Mouse (Mus musculus): ENCODE data around the gene Aldob. TPM values are rescaled to one million over a fixed set of nuclear protein-coding genes. Genes with fewer than 3 reads are reported as not detected.

The Aldob gene
- polyA plus RNA-seq (2012; ENCODE audit: insufficient read depth, insufficient read length, missing spikeins): 0.92 and 2.5 TPM in 2 replicates

GRCm38 (mm10) chr4:49549383-49549782 lies at the start of gene Aldob:
Aldob (minus strand) TSS chr4:49549546.
- no peak within 1 kb of the TSS for H3K27ac ChIP-seq (replicated peaks; ENCODE audit: low read depth, low read length)
- no peaks in the 10 kb centered on the region for H3K4me1 ChIP-seq (ENCODE audit: control insufficient read depth, insufficient read depth, insufficient read length, low read length)
- H3K4me3 ChIP-seq (ENCODE audit: insufficient read depth, low read depth, low read length): no peak within 1 kb of the TSS

GRCm38 (mm10) chr4:49597183-49598100 lies 48.1 kb upstream of the Aldob start, which contains the start of gene Tmem246:
Tmem246 (minus strand) TSS chr4:49597876.
- peak within 1 kb of the TSS; percentile 71 for H3K27ac ChIP-seq (replicated peaks; ENCODE audit: low read depth, low read length)
- peak within 1 kb of the TSS; percentile 96 for H3K4me3 ChIP-seq (ENCODE audit: insufficient read depth, low read depth, low read length)

GRCm38 (mm10) chr4:49596846-49597182 lies 47.5 kb upstream of the Aldob start:
- Histone ChIP-seq H3K27ac (replicated peaks; ENCODE audit: low read depth, low read length) (peak overlapping the region; percentile 71), H3K4me1 (ENCODE audit: control insufficient read depth, insufficient read depth, insufficient read length, low read length) (no peaks in the 10 kb centered on the region), H3K4me3 (ENCODE audit: insufficient read depth, low read depth, low read length) (peak overlapping the region; percentile 96)

More at GRCm38 (mm10) chr4:49597183-49598100, 48.1 kb upstream of the Aldob start, which contains the start of gene Tmem246:
- no peaks in the 10 kb centered on the region for H3K4me1 ChIP-seq (ENCODE audit: control insufficient read depth, insufficient read depth, insufficient read length, low read length)

- Histone ChIP-seq H3K4me3 (ENCODE audit: insufficient read depth, low read depth, low read length) (no peak overlapping the region), H3K4me1 (ENCODE audit: control insufficient read depth, insufficient read depth, insufficient read length, low read length) (no peaks in the 10 kb centered on the region)
These were observed 40.8 kb upstream of the Aldob start for GRCm38 (mm10) chr4:49590152-49590551.

GRCm38 (mm10) chr4:49586811-49587210 lies 37.5 kb upstream of the Aldob start:
- Histone ChIP-seq H3K4me1 (ENCODE audit: control insufficient read depth, insufficient read depth, insufficient read length, low read length) (peaks cover 3% of the 10 kb centered on the region; the same call in 1 of the 2 replicates), H3K4me3 (ENCODE audit: insufficient read depth, low read depth, low read length) (no peak overlapping the region), H3K27ac (replicated peaks; ENCODE audit: low read depth, low read length) (no peak overlapping the region)

More at GRCm38 (mm10) chr4:49590152-49590551, 40.8 kb upstream of the Aldob start:
- no peak overlapping the region for H3K27ac ChIP-seq (replicated peaks; ENCODE audit: low read depth, low read length)

GRCm38 (mm10) chr4:49585524-49586101 lies 36.3 kb upstream of the Aldob start:
- peaks cover 3% of the 10 kb centered on the region; the same call in 1 of the 2 replicates for H3K4me1 ChIP-seq (ENCODE audit: control insufficient read depth, insufficient read depth, insufficient read length, low read length)
- H3K27ac ChIP-seq (replicated peaks; ENCODE audit: low read depth, low read length): no peak overlapping the region
- no peak overlapping the region for H3K4me3 ChIP-seq (ENCODE audit: insufficient read depth, low read depth, low read length)

GRCm38 (mm10) chr4:49583965-49584831 lies 34.9 kb upstream of the Aldob start:
- Histone ChIP-seq H3K4me1 (ENCODE audit: control insufficient read depth, insufficient read depth, insufficient read length, low read length) (peaks cover 3% of the 10 kb centered on the region; the same call in 1 of the 2 replicates), H3K27ac (replicated peaks; ENCODE audit: low read depth, low read length) (no peak overlapping the region), H3K4me3 (ENCODE audit: insufficient read depth, low read depth, low read length) (no peak overlapping the region)

- H3K27ac ChIP-seq (replicated peaks; ENCODE audit: low read depth, low read length): no peak overlapping the region
- peaks cover 3% of the 10 kb centered on the region; the same call in 1 of the 2 replicates for H3K4me1 ChIP-seq (ENCODE audit: control insufficient read depth, insufficient read depth, insufficient read length, low read length)
- H3K4me3 ChIP-seq (ENCODE audit: insufficient read depth, low read depth, low read length): no peak overlapping the region
These were observed 31.9 kb upstream of the Aldob start for GRCm38 (mm10) chr4:49581256-49581655.

- Histone ChIP-seq H3K27ac (replicated peaks; ENCODE audit: low read depth, low read length) (no peak overlapping the region), H3K4me3 (ENCODE audit: insufficient read depth, low read depth, low read length) (no peak overlapping the region), H3K4me1 (ENCODE audit: control insufficient read depth, insufficient read depth, insufficient read length, low read length) (no peaks in the 10 kb centered on the region)
These were observed 22.8 kb upstream of the Aldob start for GRCm38 (mm10) chr4:49572194-49572593.

GRCm38 (mm10) chr4:49567613-49568012 lies 18.3 kb upstream of the Aldob start:
- H3K4me1 ChIP-seq (ENCODE audit: control insufficient read depth, insufficient read depth, insufficient read length, low read length): no peaks in the 10 kb centered on the region
- no peak overlapping the region for H3K27ac ChIP-seq (replicated peaks; ENCODE audit: low read depth, low read length)
- H3K4me3 ChIP-seq (ENCODE audit: insufficient read depth, low read depth, low read length): no peak overlapping the region

GRCm38 (mm10) chr4:49559915-49560772 lies 10.8 kb upstream of the Aldob start:
- Histone ChIP-seq H3K4me1 (ENCODE audit: control insufficient read depth, insufficient read depth, insufficient read length, low read length) (no peaks in the 10 kb centered on the region), H3K27ac (replicated peaks; ENCODE audit: low read depth, low read length) (no peak overlapping the region), H3K4me3 (ENCODE audit: insufficient read depth, low read depth, low read length) (no peak overlapping the region)

GRCm38 (mm10) chr4:49558181-49558580 lies 8.8 kb upstream of the Aldob start:
- H3K4me3 ChIP-seq (ENCODE audit: insufficient read depth, low read depth, low read length): no peak overlapping the region
- no peak overlapping the region for H3K27ac ChIP-seq (replicated peaks; ENCODE audit: low read depth, low read length)
- H3K4me1 ChIP-seq (ENCODE audit: control insufficient read depth, insufficient read depth, insufficient read length, low read length): no peaks in the 10 kb centered on the region

GRCm38 (mm10) chr4:49557375-49557774 lies 8.0 kb upstream of the Aldob start:
- H3K4me3 ChIP-seq (ENCODE audit: insufficient read depth, low read depth, low read length): no peak overlapping the region
- no peak overlapping the region for H3K27ac ChIP-seq (replicated peaks; ENCODE audit: low read depth, low read length)
- no peaks in the 10 kb centered on the region for H3K4me1 ChIP-seq (ENCODE audit: control insufficient read depth, insufficient read depth, insufficient read length, low read length)

GRCm38 (mm10) chr4:49553380-49553779 lies 4.0 kb upstream of the Aldob start:
- Histone ChIP-seq H3K27ac (replicated peaks; ENCODE audit: low read depth, low read length) (no peak overlapping the region), H3K4me1 (ENCODE audit: control insufficient read depth, insufficient read depth, insufficient read length, low read length) (no peaks in the 10 kb centered on the region)

More at GRCm38 (mm10) chr4:49553380-49553779, 4.0 kb upstream of the Aldob start:
- no peak overlapping the region for H3K4me3 ChIP-seq (ENCODE audit: insufficient read depth, low read depth, low read length)
